Mouse (Mus musculus): Measurements from ENCODE around the gene Fmnl2.

Gene Fmnl2

GRCm38 (mm10) chr2:53129070-53129469 is 271.4 kb downstream of the Fmnl2 start:
- no peak for DNase-seq

GRCm38 (mm10) chr2:53131567-53131966 is 273.9 kb downstream of the Fmnl2 start:
- DNase-seq: peak; percentile 17 to 39

GRCm38 (mm10) chr2:53146852-53147251 is 289.2 kb downstream of the Fmnl2 start:
- DNase-seq: no peak

GRCm38 (mm10) chr2:53173966-53174365 is 316.3 kb downstream of the Fmnl2 start:
- no peak for DNase-seq

GRCm38 (mm10) chr2:53178966-53179365 is 321.3 kb downstream of the Fmnl2 start:
- no peak for DNase-seq

GRCm38 (mm10) chr2:53179876-53180275 is 322.2 kb downstream of the Fmnl2 start:
- DNase-seq: no peak

Data from cerebellum, postnatal 36 days (tissue).